Mouse (Mus musculus): ENCODE data around the gene Olfr729. TPM values are rescaled to one million over a fixed set of nuclear protein-coding genes. Genes with fewer than 3 reads are reported as not detected.

Olfr729 gene
- polyA plus RNA-seq (2017; shearing (Covaris generic)): not detected

GRCm38 (mm10) chr14:50152810-50153209, at the start of gene Olfr729:
TSS of gene Olfr729 (minus strand) at chr14:50152910.

DNA sequence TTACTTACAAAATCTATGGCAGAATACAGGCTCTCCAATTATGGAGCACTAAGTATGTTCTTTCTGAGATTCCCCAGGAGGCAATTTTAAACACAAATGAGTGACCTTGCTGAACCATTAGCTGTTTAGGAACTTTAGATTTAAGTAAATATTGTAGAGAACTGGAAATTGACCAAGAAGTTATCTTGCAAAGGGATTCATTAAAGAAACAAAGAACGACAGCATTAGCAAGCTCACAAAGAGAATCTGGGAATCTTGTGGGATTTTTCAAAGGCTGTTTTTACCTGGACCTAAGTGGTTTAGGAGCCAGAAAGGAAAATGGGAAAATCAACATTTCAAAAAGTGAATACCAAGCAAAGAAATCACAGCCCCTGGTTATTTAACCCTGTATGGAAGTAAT, 35.4 kb upstream of the Olfr729 start, which contains the start of gene Olfr730:
Gene Olfr730, minus strand, starts transcription at position 101 of the 400 bp plus-strand sequence.

DNA sequence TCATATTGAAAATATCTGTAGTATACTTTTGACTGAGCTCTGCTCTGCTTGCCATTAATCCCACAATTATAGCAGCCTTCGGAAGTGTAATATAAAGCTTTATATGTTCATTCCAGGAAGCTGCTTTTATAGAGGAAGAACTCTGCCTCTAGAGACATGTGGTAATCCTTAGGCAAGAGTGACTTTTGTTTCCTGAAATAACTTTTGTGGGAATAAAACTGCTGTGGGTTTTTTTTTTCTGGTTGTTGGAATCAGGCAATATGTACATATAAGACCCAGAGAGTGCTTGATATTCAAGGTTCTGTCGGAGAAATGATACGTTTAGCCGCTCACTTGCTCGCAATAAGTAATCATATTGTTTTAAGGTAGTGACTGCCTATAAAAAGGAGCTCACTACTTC, 10.1 kb downstream of the Olfr729 start, which contains the start of gene Olfr728:
Gene Olfr728, minus strand, starts transcription at position 101 of the 400 bp plus-strand sequence.

GRCm38 (mm10) chr14:50122886-50123285, 29.8 kb downstream of the Olfr729 start, which contains the start of gene Olfr727:
TSS of gene Olfr727 (plus strand) at chr14:50123186.

Other genes with a start within 250 kb of the Olfr729 start
- gene Olfr723, start 221.1 kb downstream of the Olfr729 start, polyA plus RNA-seq (2017; shearing (Covaris generic)): not detected
- gene Olfr724, start 189.6 kb downstream of the Olfr729 start, polyA plus RNA-seq (2017; shearing (Covaris generic)): not detected
- gene Olfr725, start 112.5 kb downstream of the Olfr729 start, polyA plus RNA-seq (2017; shearing (Covaris generic)): not detected
- gene Olfr726, start 62.0 kb downstream of the Olfr729 start, polyA plus RNA-seq (2017; shearing (Covaris generic)): not detected
- not detected for gene Olfr727, start 29.7 kb downstream of the Olfr729 start, polyA plus RNA-seq (2017; shearing (Covaris generic))
- 0.07 TPM for gene Olfr728, start 10.2 kb downstream of the Olfr729 start, polyA plus RNA-seq (2017; shearing (Covaris generic))
- gene Olfr730, start 35.3 kb upstream of the Olfr729 start, polyA plus RNA-seq (2017; shearing (Covaris generic)): not detected
- gene Olfr731, start 89.0 kb upstream of the Olfr729 start, polyA plus RNA-seq (2017; shearing (Covaris generic)): 0.06 TPM
- not detected for gene Olfr732, start 131.3 kb upstream of the Olfr729 start, polyA plus RNA-seq (2017; shearing (Covaris generic))
- 0.07 TPM for gene Olfr733, start 148.6 kb upstream of the Olfr729 start, polyA plus RNA-seq (2017; shearing (Covaris generic))
- not detected for gene Olfr734, start 173.9 kb upstream of the Olfr729 start, polyA plus RNA-seq (2017; shearing (Covaris generic))
- gene Olfr735, start 196.0 kb upstream of the Olfr729 start, polyA plus RNA-seq (2017; shearing (Covaris generic)): not detected
- not detected for gene Tlr11, start 205.0 kb upstream of the Olfr729 start, polyA plus RNA-seq (2017; shearing (Covaris generic))
- not detected for gene Olfr736, start 228.3 kb upstream of the Olfr729 start, polyA plus RNA-seq (2017; shearing (Covaris generic))